Mouse (Mus musculus): Measurements from ENCODE around the gene Serbp1.

GRCm38 (mm10) chr6:67300300-67300699 is 62.3 kb downstream of the Serbp1 start:
- TF ChIP-seq CTCF (IDR thresholded peaks at IDR 0.05; ENCODE audit: low read depth) (no peak), EP300 (IDR thresholded peaks at IDR 0.05; ENCODE audit: low read depth) (no peak)
